Mouse (Mus musculus) midbrain, embryonic 12.5 days (tissue): ENCODE measurements around the gene Tfr2. TPM values are rescaled to one million over a fixed set of nuclear protein-coding genes. Genes with fewer than 3 reads are reported as not detected.
A peak's percentile ranks its signal among the peaks of the same experiment; 100 is the strongest.

Experiments
- ATAC-seq: fragments of 200-750 bp; cut with Nextera tagmentation; 2 replicates; pipeline ENCODE4 v1.8.0; 2017; ENCODE audit warnings: low read depth, moderate TSS enrichment, moderate library complexity; ENCODE audit not compliant: low FRiP score
- H3K27ac ChIP-seq: fragments of 300-500 bp; sonication (generic); replicated peaks from 2 replicates; pipeline ENCODE4 v1.5.1; 2016; ENCODE audit warnings: mild to moderate bottlenecking
- H3K27me3 ChIP-seq: fragments of 300-500 bp; sonication (generic); 2 replicates; pipeline ENCODE4 v1.6.1; 2016; ENCODE audit warnings: mild to moderate bottlenecking
- H3K36me3 ChIP-seq: fragments of 300-500 bp; sonication (generic); 2 replicates; pipeline ENCODE4 v1.6.1; 2016
- H3K4me1 ChIP-seq: fragments of 300-500 bp; sonication (generic); 2 replicates; pipeline ENCODE4 v1.6.1; 2016
- H3K4me2 ChIP-seq: fragments of 300-500 bp; sonication (generic); replicated peaks from 2 replicates; pipeline ENCODE4 v1.6.1; 2016; ENCODE audit warnings: mild to moderate bottlenecking, moderate library complexity
- H3K4me3 ChIP-seq: fragments of 300-500 bp; sonication (generic); 2 replicates; pipeline ENCODE4 v1.5.1; 2016; ENCODE audit warnings: mild to moderate bottlenecking
- H3K9ac ChIP-seq: fragments of 300-500 bp; sonication (generic); replicated peaks from 2 replicates; pipeline ENCODE4 v1.6.1; 2016; ENCODE audit warnings: mild to moderate bottlenecking, moderate library complexity
- H3K9me3 ChIP-seq: fragments of 300-500 bp; sonication (generic); 2 replicates; pipeline ENCODE4 v1.6.1; 2016; ENCODE audit warnings: mild to moderate bottlenecking
- WGBS: fragments of 180-500 bp; shearing (Covaris S2); methylation state at CpG from one replicate; pipeline ENCODE4 v1.1.7; 2016; 5-methylcytosine and 5-hydroxymethylcytosine counted together
- polyA plus RNA-seq: library from polyadenylated mRNA; unstranded; fragments of >200 nt; fragmentation: Nextera tagmentation; extraction: Ambion mirVana; gene quantifications from 2 replicates; pipeline ENCODE4 v1.2.1, GENCODE M21; 2016

Gene Tfr2
- polyA plus RNA-seq, 1 experiment from 2014 or later, result 1.6 TPM

DNA sequence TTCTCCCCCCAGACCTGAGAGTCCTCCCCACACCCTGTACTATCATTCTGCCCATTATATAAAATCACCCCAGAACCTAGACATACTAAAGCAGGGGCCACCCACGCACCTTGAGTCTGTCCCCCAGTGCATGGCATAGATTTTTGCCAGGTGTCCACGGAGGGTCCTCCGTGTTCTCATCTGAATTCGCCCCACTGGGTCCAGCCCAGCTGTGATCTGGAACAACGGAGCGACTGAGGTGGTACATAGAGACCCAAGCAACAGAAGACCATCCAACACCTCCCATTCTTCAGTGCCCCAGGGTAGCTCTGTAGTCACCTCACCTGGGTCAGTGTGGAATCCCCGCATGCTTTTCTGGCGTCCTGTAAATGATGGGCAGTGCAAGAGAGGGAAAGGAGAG, 39.6 kb upstream of the Tfr2 start:
- H3K9ac ChIP-seq, result peak overlapping the region; percentile 97
- peak overlapping the region; percentile 99 for H3K27ac ChIP-seq
- H3K4me1 ChIP-seq, result peaks cover 51% of the 10 kb centered on the region
- H3K4me3 ChIP-seq, result peak overlapping the region; percentile 93
- no peak for ATAC-seq
- peak overlapping the region; percentile 89 for H3K4me2 ChIP-seq
- no peaks in the 10 kb centered on the region for H3K27me3 ChIP-seq
- no peaks in the 10 kb centered on the region for H3K9me3 ChIP-seq
- 77% methylated on average over 8 of the region's 8 CpGs for WGBS
- peaks cover 49% of the 10 kb centered on the region for H3K36me3 ChIP-seq

DNA sequence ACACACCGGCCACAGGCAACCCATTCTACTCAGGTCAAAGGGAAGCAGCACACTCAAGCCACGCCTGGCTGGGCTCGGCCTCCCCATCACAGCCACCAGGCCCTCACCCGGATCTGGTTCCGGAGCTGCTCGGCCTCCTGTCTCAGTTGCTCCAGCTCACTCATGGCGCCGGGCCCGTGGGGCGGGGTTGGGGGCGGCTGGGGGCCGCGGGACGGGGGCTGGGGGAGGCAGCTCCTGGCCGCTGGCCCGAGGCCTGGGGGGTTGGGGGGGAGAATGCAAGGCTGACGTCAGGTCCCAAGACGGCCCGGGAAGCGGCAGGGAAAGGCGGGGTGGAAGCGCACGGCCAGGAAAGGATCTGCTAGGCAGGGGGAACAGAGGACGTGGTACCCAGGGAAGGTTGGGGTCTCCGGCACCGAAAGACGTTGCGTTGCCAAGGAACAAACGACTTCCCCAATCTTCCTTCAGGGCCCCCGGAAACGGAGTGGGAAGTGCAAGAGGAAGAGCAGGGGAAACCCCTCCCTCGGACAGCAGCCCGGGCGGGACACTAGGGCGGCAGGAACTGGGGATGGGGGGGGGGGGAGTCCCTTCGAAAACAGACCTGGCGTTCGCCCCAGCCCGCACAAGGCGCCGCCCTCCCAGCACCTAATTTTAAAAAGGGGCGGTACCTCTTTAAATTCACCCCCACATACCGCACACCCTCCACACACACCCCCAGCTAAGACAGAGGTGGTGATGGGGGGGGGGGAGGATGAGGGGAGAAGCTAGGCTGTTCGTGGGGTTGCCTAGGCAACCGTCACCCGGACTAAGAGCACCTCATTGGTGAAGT, 38.8 kb upstream of the Tfr2 start:
- Histone ChIP-seq H3K36me3 (peaks cover 42% of the 10 kb centered on the region), H3K4me2 (peak overlapping the region; percentile 89), H3K27me3 (no peaks in the 10 kb centered on the region), H3K27ac (peak overlapping the region; percentile 99), H3K4me1 (peaks cover 46% of the 10 kb centered on the region), H3K9ac (peak overlapping the region; percentile 97), H3K4me3 (peak overlapping the region; percentile 93), H3K9me3 (no peaks in the 10 kb centered on the region)
- WGBS, result 0% methylated on average over 46 of the region's 46 CpGs
- peak; percentile 59 for ATAC-seq

DNA sequence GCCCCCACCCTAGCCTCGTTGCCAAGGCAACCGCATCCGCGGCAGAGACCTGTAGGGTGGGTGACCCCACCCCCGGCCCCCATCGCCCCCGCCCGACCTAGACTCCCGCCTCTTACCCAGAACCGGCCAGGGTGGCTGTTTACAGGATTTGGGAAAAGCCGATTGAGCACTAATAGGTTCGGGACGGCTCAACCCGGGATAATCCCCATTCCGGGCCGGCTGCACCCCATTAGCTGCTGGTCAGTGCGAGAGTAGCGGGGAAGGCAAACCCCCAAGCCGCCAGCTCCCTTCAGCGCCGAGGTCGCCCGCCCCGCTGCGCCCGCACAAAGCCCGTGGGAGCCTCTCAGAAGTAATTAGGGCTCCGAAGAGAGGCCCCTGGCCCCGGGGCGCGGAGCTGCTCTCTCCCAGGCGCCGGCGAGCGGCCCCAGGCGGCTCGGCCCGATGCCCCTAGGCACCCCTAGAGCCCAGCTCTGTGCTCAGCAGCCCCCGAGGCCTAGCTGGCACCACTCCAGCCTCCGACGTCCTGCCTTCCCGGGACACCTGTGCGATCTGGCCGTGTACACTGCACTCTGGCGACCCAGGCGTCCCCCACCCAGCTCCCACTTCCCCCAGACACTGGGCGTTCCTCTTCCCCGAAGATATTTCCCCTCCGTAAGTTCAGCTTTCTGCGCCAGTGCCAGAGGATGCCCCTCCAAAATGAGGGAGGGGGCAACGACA, 38.1 kb upstream of the Tfr2 start:
- Histone ChIP-seq H3K4me3 (peak overlapping the region; percentile 93), H3K36me3 (peaks cover 36% of the 10 kb centered on the region), H3K4me1 (peaks cover 40% of the 10 kb centered on the region), H3K27me3 (no peaks in the 10 kb centered on the region), H3K9me3 (no peaks in the 10 kb centered on the region), H3K9ac (peak overlapping the region; percentile 97), H3K27ac (peak overlapping the region; percentile 99), H3K4me2 (peak overlapping the region; percentile 89)
- peak; percentile 31 for ATAC-seq
- WGBS, result under 1% methylated on average over 48 of the region's 51 CpGs

DNA sequence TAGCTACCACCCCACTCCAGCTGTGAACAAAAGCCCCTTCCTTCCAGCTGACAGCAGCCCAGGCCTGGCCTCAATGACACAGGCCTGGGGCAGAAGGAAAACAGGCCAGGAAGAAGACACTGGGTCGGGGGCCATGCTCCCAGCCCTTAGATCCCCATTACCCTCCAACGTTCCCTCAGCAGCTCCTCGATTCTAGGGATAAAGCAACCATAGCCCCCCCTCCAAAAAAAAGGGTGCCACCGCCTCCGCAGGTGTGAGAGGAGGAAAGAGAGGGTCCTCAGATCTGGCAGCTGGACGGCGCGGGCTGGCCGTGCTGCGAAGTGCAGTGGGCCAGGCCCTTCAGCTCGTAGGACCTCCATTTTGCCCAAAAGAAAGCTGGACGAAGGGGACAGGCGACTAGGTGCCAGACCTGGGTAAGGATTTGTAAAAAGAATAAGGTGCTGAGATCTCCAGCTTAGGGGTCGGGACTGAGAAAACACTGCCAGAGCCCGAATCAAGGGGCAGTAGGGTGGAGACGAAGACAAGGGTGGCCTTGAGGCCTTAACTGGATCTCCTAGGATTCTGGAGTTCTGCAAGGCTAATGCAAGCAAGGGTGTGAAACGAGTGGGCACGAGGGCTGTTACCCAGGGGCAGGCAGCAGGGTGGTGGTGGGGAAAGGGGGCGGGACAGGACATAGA, 37.4 kb upstream of the Tfr2 start:
- H3K9ac ChIP-seq, result peak overlapping the region; percentile 97
- peaks cover 35% of the 10 kb centered on the region for H3K4me1 ChIP-seq
- ATAC-seq, result no peak; the same call in 1 of the 2 replicates
- peaks cover 31% of the 10 kb centered on the region for H3K36me3 ChIP-seq
- H3K27ac ChIP-seq, result peak overlapping the region; percentile 99
- H3K27me3 ChIP-seq, result no peaks in the 10 kb centered on the region
- under 1% methylated on average over 19 of the region's 19 CpGs for WGBS
- peak overlapping the region; percentile 93 for H3K4me3 ChIP-seq
- no peaks in the 10 kb centered on the region for H3K9me3 ChIP-seq
- H3K4me2 ChIP-seq, result peak overlapping the region; percentile 89

DNA sequence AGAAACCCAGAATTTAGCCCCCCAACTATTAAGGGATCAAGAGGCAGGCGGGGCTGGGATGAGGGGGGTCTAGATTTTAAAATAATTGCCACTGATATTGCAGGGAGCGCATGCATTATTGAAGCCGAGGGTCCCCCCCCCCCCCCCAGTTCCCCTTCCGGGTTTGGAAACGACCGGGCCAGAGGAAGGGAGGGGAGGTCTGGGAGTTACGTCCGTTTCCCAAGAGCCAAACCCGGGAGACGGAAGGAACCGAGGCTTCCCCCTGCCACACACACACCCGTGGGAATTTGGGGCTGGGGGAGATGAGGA, 36.9 kb upstream of the Tfr2 start:
- H3K4me3 ChIP-seq, result peak overlapping the region; percentile 93
- ATAC-seq, result no peak; the same call in 1 of the 2 replicates
- no peaks in the 10 kb centered on the region for H3K9me3 ChIP-seq
- H3K27ac ChIP-seq, result peak overlapping the region; percentile 99
- 0% methylated on average over 12 of the region's 12 CpGs for WGBS
- H3K36me3 ChIP-seq, result peaks cover 26% of the 10 kb centered on the region
- H3K4me2 ChIP-seq, result peak overlapping the region; percentile 89
- no peaks in the 10 kb centered on the region for H3K27me3 ChIP-seq
- H3K4me1 ChIP-seq, result peaks cover 30% of the 10 kb centered on the region
- H3K9ac ChIP-seq, result peak overlapping the region; percentile 97

DNA sequence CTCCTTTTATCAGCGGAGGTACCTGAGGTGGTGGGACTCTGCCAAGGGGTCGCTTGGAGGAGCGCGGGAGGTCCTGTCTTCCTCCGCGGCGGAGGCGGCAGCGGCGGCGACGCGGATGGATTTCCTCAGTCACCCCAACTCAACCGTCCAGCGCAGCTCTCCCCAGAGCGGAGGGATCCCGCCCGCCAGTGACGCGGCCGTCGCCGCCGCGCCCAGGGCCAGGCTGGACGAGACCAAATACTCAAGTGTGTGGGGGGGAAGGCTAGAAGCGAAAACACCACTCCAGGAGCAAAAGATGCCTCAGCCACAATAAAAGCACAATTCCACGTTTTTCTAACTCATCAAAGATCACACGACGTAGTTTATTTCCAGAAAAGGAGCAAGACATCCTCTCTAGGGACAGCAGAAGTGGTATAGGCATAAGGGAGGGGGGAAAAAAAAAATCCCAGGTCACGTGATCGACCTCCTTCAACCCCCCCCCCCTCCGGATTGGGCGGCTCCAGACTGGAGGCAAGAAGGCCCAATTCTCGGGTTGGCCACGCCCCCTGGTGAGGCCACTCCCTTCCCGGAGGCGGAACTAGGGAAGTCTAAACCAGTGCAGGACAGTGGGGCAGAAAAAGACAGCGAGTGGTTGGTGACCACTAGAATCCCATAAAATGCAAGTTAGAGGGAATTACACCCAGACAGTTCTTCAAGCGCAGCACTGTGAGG, 36.4 kb upstream of the Tfr2 start, which contains the start of the genes Epo and Gnb2:
Epo (minus strand) TSS at position 126 of the 711 bp plus-strand sequence.
Gnb2 (minus strand) TSS at position 394 of the 711 bp plus-strand sequence.
- Histone ChIP-seq H3K9me3 (no peaks in the 10 kb centered on the region), H3K4me2 (peak within 1 kb of the TSS; percentile 89), H3K4me1 (peaks cover 26% of the 10 kb centered on the region), H3K27me3 (no peaks in the 10 kb centered on the region), H3K4me3 (peak within 1 kb of the TSS; percentile 93), H3K27ac (peak within 1 kb of the TSS; percentile 99), H3K9ac (peak within 1 kb of the TSS; percentile 97), H3K36me3 (peaks cover 21% of the 10 kb centered on the region)
- peak; percentile 70 for ATAC-seq
- under 1% methylated on average over 40 of the region's 40 CpGs for WGBS

DNA sequence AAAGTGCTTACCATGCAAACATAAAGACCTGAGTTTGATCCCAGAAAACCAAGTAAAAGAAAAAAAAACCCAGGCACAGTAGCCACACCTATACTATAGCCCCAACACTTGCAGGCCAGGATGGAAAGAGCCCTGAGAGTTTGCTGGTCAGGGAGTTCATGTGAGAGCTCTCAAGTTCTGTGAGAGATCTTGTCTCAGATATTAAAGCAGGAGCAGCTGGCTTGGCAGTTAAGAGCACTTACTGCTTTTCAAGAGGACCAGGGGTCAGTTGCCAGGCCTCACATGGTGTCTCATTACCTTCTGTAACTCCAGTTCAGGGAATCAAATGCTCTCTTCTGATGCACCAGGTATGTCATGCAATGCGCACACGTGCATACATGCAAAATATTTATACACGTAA, 34.9 kb upstream of the Tfr2 start:
- H3K27ac ChIP-seq, result no peak overlapping the region
- no peak for ATAC-seq
- H3K27me3 ChIP-seq, result no peaks in the 10 kb centered on the region
- no peak overlapping the region for H3K4me2 ChIP-seq
- WGBS, result 96% methylated on average over 3 of the region's 3 CpGs
- H3K9me3 ChIP-seq, result no peaks in the 10 kb centered on the region
- H3K4me3 ChIP-seq, result no peak overlapping the region
- peaks cover 15% of the 10 kb centered on the region for H3K4me1 ChIP-seq
- H3K9ac ChIP-seq, result no peak overlapping the region
- peaks cover 6% of the 10 kb centered on the region; the same call in 1 of the 2 replicates for H3K36me3 ChIP-seq

DNA sequence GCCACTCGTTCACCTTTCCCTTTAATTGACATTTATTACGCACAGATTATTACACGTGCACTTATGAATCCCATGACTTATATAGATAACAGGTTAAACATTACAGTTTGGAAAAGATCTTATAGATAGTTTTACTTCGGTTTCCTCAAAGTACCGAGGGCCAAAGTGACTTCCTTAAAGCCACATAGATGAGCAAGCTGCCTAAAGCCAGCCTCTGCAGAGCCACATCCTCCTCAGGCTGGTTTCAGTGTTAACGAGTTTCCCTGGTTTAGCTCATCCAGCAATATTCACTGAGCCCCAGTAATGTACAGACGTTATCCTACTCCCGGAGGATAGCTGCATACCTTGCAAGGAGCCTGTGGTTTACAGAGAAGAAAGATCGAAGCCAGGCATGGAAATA, 34.3 kb upstream of the Tfr2 start:
- H3K4me1 ChIP-seq, result peaks cover 10% of the 10 kb centered on the region
- no peak overlapping the region for H3K9ac ChIP-seq
- H3K27me3 ChIP-seq, result no peaks in the 10 kb centered on the region
- H3K36me3 ChIP-seq, result 0 out of 2 replicates have a peak, but pooled peaks cover under 1% of the 10 kb centered on the region
- no peak overlapping the region for H3K4me2 ChIP-seq
- no peak for ATAC-seq
- no peak overlapping the region for H3K4me3 ChIP-seq
- no peaks in the 10 kb centered on the region for H3K9me3 ChIP-seq
- WGBS, result 84% methylated on average over 9 of the region's 9 CpGs
- H3K27ac ChIP-seq, result no peak overlapping the region

DNA sequence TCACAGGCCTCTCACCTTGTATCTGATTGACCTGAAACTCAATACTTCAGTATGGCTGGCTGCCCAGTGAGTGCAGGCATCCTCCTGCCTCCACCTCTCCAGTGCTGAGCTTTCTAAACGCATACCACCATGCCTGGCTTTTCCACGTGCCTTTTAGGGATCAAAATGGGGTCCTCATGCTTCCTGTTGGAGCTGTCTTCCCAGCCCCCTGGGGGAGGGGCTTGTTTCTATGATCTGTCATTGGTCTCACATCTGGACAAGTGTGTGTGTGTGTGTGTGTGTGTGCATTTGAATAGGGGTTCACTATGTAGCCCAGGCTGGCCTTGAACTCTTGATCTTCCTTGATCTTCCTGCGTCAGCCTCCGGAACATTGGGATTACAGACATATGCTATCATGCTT, 32.2 kb upstream of the Tfr2 start:
- ATAC-seq, result no peak
- Histone ChIP-seq H3K27ac (no peak overlapping the region), H3K36me3 (no peaks in the 10 kb centered on the region), H3K4me1 (peaks cover 5% of the 10 kb centered on the region; the same call in 1 of the 2 replicates), H3K4me3 (no peak overlapping the region), H3K27me3 (no peaks in the 10 kb centered on the region), H3K4me2 (no peak overlapping the region), H3K9me3 (no peaks in the 10 kb centered on the region), H3K9ac (no peak overlapping the region)
- WGBS, result 63% methylated on average over 4 of the region's 4 CpGs

DNA sequence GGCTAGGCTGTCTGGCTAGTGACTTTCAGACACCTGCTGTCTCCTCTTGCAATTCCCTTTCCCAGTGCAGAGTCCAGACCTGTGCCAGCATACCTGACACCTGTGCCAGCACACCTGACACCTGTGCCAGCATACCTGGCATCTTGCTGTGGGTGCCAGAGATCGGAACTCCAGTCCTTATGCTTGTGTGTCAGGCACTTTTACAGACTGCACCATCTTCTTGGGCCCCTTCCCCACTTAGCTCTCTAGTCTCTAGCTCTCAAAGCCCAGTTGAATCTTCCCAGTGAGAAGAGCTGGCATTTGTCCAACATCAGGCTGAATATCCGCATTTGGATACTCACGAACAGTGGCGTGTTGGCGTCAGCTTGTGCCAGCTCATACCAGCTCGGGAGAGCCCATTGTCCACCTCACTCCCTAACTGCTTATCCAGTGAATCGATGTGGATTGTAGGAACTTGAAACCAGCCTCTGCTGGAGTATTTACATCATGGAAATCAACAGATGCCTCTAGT, 30.3 kb upstream of the Tfr2 start:
- Histone ChIP-seq H3K4me1 (no peaks in the 10 kb centered on the region), H3K9ac (no peak overlapping the region), H3K27me3 (no peaks in the 10 kb centered on the region), H3K4me2 (no peak overlapping the region), H3K27ac (no peak overlapping the region), H3K36me3 (no peaks in the 10 kb centered on the region), H3K9me3 (no peaks in the 10 kb centered on the region), H3K4me3 (no peak overlapping the region)
- 78% methylated on average over 7 of the region's 7 CpGs for WGBS
- ATAC-seq, result no peak

DNA sequence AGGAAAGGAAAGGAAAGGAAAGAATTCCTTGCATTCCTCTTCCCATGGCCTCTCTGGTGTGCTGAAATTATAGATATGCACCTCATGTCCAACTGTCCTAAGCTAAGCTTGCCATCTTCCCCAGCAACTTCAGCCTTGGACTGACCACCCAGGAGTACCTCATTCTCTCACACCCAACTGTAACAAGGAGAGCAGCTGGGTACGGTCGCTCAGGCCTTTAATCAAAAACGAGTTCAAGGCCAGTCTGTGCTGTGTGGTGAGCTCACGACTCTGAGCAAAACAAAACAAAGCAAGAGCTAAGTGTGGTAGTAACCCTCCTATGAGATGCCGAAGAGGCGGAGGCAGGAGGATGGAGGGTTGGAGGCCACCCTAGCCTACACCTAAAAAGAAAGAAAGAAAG, 28.6 kb upstream of the Tfr2 start:
- Histone ChIP-seq H3K4me2 (no peak overlapping the region), H3K4me3 (no peak overlapping the region), H3K27me3 (no peaks in the 10 kb centered on the region), H3K9me3 (no peaks in the 10 kb centered on the region), H3K9ac (no peak overlapping the region), H3K27ac (no peak overlapping the region), H3K4me1 (no peaks in the 10 kb centered on the region), H3K36me3 (no peaks in the 10 kb centered on the region)
- ATAC-seq, result no peak
- 71% methylated on average over 6 of the region's 6 CpGs for whole genome bisulfite sequencing
